Mouse (Mus musculus): ENCODE results near the gene Fat1.

DNA sequence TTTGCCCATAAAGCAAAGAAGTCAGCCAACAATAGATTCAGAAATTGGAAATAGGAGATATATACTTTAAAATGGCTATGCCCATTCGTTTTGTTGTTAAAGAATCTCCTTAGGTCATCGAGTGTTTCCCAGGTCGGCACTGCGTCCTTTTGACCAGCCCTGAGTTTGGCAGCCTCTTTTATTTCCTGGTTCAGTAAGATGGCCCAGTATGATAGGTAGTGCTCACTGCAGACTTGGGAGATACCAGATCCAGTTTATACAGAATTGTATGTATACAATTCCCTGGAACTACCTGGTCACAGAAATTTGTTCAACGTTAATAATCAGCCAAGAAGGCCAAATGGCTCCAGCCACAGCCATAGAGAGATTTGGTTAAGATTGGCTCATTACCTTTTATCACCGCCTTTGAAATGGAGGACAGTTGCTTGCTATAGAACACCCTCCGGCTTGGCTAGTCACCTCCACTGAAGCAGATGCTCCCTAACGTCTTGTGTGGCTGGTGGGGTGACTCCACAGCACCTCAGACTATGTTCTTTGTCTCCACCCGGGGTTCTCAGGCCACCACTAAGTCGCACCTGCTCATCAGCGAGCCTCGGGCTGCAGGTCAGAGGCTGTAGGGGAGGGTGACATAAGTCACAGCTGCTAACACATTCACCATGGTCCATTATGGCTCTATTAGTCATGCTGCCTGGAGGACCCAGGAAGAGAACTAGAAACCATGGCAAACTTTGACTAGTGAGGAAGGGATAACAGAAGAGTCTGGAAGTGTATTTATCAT is 23.9 kb upstream of the Fat1 start:
- TF ChIP-seq CTCF (IDR thresholded peaks at IDR 0.05; ENCODE audit: low read depth, low read length) = no peak
- no peak for TF ChIP-seq POLR2A (IDR thresholded peaks at IDR 0.05; ENCODE audit: insufficient read depth, low read length)
- no peak for TF ChIP-seq EP300 (IDR thresholded peaks at IDR 0.05; ENCODE audit: insufficient read depth, low read depth, low read length)

Measured in ES-Bruce4 (cell line).